Mouse (Mus musculus): ENCODE results near the gene Bag2.
A peak's percentile ranks its signal among the peaks of the same experiment; 100 is the strongest.

The Bag2 gene

DNA sequence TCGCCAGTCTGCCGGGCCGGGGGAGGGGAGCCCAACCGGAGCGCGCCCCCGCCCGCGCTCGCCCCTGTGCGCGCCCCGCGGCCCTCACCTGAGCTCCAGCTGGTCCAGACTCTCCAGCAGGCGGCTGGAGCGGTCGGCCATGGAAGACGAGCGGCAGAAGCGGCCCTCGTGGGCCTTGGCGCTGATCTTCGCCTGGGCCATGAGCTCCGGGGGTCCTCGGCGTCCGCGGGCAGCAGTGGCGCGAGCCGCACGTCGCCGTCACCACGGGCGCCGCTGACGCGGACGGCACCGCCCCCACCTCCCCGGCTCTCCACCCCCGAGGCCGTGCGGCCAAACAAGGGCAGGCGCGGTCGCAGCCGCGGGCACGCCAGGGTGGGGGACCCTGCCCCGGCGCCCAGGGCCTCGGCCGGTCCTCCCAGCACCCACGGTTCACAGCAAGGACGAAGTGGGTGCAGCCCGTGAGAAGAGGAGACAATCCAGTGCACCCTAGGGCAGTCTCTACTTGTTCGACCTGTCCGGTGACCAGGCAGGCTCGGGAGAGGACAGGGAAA is at the start of gene Bag2:
Gene Bag2, minus strand, starts transcription at position 305 of the 551 bp plus-strand sequence.
- DNase-seq (ENCODE audit: low spot score) = peak; percentile 70

DNA sequence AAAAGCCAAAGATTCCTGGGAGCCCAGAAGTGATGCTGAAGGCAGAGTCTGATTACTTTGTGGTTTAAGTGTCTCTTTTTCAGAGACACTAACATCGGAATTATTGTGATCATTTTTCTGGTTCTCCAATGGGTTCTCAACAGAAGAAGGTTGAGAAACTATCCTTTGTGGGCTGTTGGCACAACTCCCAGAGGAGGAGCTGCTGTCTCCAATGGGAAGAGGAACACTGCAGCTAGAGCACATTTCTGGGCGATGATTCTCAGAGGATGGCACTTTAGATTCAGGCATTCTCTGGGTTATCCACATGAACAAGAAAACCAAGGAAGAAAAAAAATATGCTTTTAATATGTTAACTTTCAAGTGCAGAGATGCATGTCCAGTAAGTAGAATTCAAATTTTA is 45.7 kb upstream of the Bag2 start:
- DNase-seq (ENCODE audit: low spot score) = no peak

DNA sequence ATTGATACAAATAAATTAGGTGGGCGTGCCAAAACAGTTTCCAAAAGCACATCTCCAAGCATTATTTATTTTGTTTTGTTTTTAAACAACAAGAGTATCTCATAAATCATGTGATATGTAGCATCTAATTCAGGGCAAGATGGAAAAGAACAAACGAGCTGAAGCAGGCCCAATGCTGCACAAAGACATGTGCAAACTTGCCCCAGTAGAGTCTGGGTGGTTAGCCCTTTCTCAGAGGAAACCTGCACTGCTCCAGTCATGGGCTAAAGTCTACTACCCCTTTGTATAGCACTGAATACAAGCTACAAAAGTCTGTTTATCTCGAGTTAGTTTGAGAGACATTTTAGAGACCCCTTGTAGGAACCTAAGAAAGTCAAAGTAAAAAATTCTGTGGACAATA is 42.0 kb upstream of the Bag2 start:
- no peak for DNase-seq (ENCODE audit: low spot score)

DNA sequence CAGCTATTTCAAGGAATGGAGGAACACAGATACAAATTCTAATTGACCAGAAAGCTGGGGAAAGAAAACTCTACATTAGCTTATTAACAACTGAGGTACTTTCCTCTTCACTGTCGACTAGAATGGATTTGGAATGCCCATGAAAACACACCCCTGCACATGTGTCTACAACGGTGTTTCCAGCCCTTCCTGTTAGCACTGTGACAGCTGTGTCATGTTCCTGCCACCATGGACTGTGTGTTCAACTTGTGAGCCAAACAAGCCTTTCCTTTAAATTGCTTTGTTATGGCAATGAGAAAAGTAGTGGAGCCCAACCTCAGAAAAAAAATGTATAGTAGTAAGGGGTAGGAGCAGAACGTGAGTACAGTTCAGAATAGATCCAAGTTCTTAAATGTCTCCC is 30.9 kb upstream of the Bag2 start:
- DNase-seq (ENCODE audit: low spot score) = no peak

DNA sequence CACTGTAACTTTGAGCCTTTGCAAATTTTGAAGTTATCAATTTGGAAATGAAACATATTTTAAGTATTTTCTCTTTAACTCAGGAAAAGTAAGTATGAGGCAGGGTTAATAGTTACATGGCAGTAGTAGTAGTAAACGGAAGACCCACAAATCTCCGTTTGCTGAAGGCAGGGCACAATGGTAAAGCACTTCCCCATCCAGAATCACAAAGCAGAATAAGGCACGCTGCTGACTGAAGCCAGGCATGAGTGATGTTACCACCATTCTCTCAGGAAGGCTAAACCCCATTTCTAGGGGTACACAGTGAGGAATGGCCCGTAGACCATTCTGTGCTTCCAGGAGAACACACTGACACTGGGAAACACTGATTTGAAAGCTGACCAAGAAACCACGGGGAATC is 30.5 kb upstream of the Bag2 start:
- no peak for DNase-seq (ENCODE audit: low spot score)

DNA sequence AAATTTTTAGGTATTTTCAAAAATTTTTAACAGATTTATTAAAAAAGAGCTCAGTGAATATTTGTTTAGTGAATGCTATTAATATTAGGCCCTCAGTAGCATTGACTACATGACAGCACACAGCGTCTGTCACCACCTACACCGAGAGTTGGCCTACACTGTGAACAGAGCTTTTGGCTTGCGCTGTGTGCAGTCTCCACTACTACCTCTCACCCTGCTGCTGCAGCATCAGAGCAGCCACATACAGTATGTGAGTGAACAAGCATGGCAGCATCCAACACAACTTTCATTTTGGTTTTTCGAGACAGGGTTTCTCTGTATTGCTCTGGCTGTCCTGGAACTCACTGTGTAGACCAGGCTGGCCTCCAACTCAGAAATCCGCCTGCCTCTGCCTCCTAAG is 27.0 kb upstream of the Bag2 start:
- no peak for DNase-seq (ENCODE audit: low spot score)

DNA sequence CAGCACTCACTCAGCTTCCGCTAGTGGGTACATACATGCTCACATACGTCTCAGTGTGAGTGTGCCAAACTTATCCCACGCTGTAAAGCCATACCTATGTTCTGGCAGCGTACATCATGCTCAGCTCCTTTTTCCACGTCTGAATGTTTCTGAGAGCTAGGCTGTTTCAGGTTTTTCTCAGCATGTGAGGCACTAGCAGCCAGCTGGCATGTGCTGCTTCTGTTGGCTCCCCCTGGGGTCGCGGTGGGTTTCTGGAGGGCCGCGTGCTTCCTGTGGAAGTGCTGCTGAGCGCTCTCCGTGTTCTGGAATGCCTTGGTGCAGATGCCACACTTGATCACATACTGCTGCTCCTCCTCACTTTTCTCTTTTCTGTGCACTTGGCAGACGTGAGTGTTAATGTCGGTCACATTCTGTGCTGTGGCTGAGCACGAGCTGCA is 18.6 kb upstream of the Bag2 start:
- DNase-seq (ENCODE audit: low spot score) = no peak

DNA sequence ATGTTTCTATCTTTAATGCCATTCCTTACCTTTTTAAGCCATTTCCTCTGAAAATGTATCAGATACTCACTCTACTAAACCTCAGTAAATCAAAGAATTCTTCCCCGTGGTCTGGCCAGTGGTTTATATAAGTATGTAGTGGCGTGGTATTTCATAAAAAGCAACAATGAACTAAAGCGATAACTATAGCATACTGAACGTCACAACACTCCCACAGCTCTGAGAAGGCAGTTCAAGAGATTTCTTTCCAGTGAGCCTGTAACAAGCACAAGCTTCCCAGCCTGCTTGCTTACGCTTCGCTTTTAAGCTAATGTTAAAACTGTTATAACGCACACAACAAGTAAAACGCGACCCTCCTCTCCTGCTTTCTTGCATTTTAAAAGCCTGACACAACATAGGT is 14.5 kb upstream of the Bag2 start:
- no peak for DNase-seq (ENCODE audit: low spot score)

DNA sequence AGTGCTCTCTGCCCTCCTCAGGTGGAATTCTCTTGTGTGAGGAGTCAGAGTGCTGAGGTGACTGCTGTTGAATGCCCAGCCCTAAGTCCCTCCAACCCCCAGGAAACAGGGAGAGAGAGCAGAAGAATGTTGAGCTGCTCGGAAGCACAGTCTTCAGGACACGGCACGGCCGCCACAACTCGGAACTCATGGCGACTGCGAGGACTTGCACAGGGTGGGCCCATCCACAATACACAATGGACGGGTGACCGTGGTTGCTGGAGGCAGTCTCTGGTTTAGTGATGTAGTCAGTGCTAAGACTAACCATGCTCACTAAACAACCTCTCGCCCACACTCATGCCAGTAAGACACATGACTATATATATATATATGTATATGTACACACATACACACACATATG is 14.0 kb upstream of the Bag2 start:
- no peak for DNase-seq (ENCODE audit: low spot score)

DNA sequence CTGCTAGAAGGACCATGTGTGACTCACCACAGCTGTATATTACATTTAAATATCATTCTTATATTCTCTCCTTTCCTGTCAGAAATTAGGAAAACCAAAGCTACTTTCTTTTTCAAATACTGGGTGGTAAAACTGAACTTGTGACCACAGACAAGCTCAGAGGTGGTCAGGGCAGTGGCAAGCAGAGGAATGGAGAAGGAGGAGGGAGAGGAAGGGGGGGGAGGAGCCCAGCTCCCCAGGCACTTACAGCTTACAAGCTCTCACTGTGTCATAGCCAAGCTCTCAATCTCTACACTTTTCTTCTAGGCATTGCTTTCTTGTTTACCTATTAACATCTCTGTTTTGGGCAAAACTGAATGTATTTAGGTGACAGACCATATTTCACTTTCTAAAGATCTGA is 11.2 kb upstream of the Bag2 start:
- DNase-seq (ENCODE audit: low spot score) = no peak

DNA sequence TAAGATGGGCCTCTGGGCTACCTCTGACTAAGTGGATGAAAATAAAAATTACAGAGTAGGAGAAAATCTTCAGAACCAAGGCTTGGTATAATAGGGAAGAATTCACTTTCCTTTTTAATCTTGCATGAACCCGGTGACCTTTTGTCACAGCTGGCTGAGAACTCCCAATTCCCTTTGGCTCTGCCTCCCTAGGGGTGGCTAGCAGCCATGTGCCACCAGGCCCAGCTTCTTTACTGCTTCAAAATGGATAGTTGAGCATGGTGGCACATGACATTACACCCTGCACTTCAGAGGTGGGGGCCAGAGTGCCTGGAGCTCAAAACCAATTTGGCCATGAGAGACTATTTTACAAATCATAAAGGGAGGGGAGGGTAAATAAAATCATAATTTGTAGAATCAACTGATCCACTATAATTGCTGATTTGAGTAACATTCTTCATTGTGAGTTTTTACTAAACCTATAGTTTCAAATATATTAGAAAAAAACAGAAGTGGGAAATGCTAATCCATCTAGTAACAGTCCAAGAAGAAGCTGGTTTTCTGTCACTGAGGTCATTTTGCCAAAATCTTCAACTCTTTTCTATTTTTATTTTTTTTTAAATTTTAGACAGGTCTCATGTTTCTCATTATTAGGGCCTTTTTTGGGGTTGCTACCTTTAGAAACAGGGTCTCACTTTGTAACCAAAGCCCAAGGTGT is 10.6 kb upstream of the Bag2 start:
- no peak for DNase-seq (ENCODE audit: low spot score)

DNA sequence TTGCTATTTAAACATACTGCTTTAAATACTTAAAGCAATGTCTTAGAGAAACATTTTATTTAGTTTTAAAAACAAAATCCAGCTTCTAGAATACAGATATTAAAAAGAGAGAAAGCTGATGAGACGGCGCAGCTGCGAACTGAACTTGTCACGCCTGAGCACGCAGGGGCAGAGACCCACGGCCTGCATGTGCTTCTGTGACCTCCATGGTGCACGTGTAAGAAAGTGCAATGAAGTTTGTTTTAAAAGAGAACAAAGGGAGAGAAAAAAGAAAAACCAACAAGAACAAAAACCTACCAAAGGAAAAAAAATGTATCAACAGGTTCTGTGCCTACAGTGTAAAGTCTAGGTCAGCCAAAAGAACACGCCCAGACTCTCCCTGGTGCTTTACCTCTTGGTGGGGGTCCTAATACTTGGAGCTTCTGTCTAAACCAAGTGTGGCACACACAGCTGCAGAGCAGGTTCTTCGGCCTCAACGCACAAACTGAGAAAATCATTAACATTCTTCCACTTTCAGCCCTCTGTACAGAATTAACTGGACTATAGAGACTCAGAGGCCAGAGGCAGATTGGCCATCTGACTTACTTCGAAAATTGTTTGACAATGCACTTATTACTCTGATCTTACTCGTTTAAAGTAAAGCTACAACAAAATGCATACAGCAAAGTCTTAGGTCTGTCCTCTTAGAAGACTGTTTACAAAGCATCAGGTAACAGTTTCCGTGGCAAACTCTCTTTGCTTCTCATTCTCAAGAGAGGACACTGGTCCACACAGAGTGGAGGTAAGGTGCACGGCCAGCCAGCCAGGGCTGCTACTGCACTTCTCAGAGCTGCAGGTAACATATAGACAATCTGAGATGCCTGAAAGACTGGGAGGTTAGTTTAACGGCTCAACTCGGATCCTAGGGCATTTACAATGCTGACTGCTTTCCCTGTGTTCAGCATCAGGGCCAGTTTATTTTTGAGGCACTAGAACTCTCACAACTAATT is 9.2 kb upstream of the Bag2 start:
- DNase-seq (ENCODE audit: low spot score) = no peak

DNA sequence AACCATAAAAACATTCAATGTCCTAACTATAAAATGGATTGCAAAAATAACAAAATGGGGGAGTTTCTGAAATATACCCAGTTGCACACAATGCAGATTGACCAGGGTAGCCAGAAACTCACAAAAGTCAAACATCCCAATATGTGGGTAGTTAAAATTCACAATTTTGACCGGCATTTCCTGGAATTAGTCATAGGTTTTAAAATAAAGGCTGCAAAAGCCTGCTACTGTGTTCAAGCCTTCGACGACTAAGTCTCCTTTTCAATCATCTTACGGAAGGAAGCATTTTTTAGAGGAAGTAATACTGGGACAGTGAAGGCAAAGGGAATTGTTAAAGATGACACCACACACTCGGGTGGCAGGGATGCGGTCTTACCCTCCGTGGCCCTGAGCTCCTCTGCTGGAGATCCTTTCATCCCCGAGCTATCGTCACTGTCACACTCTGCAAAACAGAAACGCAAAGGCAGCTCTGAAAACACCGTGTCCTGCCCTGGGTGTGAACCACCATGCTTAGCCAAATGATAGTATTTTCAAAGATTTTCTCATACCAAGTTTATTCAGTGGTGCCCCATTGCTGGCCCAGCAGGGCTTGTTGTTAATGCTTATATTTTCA is 8.0 kb upstream of the Bag2 start:
- no peak for DNase-seq (ENCODE audit: low spot score)

DNA sequence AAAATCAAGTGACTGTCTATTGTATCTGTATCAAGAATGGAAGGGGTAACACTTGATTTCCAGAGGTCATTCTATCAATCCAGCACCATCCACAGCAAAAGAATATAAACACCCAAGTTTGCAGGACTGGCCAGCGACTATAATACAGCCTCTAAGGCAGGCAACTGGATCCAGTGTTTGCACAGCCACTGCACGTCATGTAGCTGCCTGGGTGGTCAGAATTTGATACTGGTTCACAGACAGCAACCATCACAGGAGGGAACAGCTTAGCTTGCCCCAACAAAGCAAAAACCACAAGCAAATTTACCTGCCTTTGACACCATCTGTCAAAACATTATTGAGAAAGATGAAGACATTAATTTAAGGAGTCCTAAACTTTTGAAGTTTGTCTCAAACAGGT is 6.2 kb upstream of the Bag2 start:
- DNase-seq (ENCODE audit: low spot score) = peak; percentile 55

DNA sequence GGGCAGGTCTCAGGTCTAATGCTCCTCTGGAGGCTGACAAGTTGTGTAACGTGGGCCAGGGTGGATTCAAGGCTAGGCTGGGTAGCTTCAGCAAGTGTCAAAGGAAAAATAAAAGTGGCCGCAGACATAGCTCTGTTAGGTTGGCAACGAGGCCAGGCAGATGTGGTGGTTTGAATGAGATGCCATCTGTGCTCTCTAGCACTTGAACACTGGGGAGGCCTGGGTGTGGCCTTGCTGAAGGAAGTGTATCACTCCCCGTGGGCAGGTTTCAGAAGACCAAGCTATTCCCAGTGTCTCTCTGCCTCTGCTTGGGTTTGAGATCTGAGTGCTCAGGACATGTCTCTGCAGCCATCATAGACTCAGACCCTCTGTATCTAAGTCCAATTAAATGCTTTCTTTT is 893 bp upstream of the Bag2 start:
- DNase-seq (ENCODE audit: low spot score) = no peak

DNA sequence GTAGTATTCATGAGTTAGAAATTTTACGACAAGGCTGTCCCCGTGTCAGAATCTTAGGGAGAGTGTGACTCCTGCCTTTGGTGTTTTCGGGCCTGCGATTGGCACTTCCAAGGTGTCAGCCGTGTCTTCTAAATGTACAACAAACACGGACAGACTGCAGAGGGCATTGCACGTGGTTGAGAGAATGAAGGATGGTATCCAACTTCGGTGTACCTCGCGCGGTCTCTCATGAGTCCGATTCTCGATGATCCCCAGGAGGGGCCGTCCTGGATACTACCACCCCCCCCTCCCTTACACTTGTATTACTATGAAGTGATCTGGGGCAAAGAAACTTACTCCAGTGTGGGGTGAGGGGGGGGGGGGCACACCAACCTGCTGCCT is 572 bp downstream of the Bag2 start:
- DNase-seq (ENCODE audit: low spot score) = peak; percentile 55

DNA sequence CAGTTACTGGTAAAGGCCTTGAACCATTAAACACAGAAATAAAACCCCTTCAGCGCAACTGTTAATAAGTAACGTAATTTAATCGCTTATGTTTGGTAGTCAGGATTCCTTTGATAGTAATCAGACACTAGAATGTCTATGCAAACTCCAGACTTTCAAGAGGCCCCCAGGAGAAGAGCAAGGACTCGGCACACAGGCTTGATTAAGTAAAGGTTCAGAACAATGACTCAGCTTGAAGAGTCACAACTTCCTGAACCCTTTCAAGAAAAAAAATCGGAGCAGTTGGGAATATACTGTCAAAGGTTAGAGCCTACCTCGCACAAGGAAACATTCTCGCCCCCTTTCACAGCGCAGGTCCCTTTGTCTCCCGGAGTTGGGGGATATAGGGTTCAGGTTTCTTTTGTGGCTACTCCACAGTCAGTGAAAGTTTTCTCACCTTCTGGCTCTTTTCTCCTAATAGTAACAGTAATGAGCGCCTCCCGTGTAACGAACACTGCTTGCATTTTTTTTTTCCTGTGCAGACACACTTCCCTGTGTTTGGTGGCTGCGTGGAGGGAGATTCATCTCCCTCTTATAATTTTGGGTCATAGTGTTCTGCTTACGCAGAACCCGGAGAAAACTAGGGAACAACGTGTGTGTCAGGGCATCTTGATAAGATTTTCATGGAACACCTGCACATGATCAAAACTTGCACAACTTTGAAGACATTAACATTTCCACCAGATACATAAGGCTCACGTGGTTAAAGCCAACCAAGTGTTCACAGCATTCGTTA is 1.1 kb downstream of the Bag2 start:
- DNase-seq (ENCODE audit: low spot score) = no peak

DNA sequence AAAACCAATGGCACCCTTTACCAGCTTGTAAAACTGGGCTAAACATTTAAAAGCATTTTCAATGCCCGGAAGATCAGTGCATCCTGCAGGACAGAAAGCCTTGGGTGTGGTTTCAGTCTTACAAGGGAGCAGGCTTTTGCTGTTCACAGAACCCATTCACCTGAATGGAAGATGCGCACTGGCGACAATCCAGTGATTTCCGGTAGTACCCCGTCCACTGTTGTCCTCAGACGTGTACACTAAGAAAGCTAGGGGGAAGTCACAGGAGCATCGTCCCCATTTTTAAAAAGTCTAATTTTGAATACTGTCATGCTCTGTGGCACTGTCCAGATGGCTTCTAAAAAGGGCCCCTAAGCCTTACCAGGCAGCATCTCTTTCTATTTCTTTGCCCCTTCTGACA is 1.8 kb downstream of the Bag2 start:
- DNase-seq (ENCODE audit: low spot score) = no peak

DNA sequence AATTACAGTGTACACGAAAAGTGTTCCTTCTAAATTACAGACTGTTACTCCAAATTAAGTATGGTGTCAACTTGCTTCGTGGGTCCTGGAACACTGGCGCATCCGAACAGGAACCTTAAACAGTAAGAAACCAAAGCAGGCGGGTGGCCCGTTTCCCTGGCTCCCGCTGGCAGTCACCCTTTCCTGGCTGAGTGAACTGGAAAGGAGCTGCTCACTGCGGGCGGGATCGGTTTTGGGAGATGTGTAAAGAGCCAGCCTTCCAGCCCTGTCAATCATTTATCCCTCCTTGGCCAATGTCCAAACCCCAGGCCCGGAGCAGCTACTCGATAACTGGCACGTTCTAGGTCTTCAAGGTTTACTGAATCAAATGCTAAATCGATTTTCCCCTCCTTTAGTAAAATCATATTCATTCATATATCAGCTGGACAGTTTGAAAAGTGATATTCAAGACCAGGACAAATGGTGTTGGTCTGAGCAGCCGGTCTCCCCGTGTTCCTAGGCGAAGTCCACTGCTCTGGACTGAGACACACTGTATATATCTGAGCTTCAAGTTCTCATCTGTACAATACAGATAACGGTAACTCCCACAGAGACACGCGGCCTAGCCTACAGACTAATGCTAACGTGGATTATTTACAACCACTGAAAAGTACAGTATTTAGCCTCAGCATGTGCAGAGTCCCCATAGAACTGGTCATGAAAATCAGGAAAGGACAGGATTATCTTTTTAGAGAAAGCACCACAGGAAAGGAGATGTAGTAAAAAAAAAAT is 2.4 kb downstream of the Bag2 start:
- no peak for DNase-seq (ENCODE audit: low spot score)

DNA sequence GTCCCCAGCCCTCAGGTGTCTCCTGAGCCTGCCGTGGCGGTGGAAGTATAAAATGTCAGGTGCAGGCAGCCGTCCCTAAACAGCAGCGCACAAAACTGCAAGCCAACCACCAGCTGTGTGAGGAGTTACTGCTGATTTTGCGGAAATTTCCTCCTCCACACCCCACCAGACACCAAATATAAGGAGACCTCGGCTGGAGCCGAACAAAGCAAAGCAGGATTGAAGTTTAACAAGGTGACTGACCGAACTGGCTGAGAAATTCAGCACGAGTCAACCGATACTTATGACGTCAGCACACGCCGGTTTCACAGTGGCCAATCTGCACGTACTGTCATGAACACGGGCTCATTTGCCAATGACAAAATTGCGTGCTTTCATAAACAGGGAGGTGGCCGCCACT is 3.5 kb downstream of the Bag2 start:
- DNase-seq (ENCODE audit: low spot score) = no peak

DNA sequence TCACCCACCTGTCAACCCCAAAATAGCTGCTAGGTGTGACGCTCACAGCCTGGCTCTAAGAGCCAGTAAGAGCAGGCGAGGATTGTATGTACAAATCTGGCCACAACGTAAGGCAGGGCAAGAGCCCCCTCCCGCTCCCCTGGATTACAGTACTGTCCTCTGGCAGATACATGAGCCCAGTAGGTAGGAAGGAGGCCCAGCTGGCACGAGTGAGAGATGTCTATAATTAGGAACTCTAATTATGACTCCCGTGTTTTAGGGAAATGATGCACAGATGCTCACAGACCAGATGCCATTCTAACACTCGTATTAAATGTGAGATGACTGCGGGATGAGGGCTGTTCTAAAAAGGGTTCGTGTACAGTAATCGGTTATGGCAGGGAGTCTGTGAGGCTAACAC is 6.3 kb downstream of the Bag2 start:
- DNase-seq (ENCODE audit: low spot score) = no peak

All from embryo, embryonic 10 days (tissue).